Mouse (Mus musculus) limb, embryonic 14.5 days (tissue): ENCODE results near the gene Wars2. TPM values are rescaled to one million over a fixed set of nuclear protein-coding genes. Genes with fewer than 3 reads are reported as not detected.

ENCODE experiments used
- ATAC-seq: fragments of 200-750 bp; cut with Nextera tagmentation; 2 replicates; pipeline ENCODE4 v1.8.0; 2017; ENCODE audit warnings: low read depth, moderate number of reproducible peaks, moderate TSS enrichment; ENCODE audit not compliant: low FRiP score
- DNase-seq: peaks from one replicate; pipeline ENCODE4 v3.0.0-alpha.2; 2015; ENCODE audit warnings: low spot score
- H3K27ac ChIP-seq: fragments of 300-500 bp; sonication (generic); replicated peaks from 2 replicates; pipeline ENCODE4 v1.5.1; 2014; ENCODE audit warnings: low read depth, mild to moderate bottlenecking, low read length, moderate library complexity, mixed read lengths
- H3K27me3 ChIP-seq: fragments of 300-500 bp; sonication (generic); 2 replicates; pipeline ENCODE4 v1.6.1; 2014; ENCODE audit warnings: low read length, mixed read lengths; ENCODE audit not compliant: control insufficient read depth, insufficient read depth
- H3K36me3 ChIP-seq: fragments of 300-500 bp; sonication (generic); 2 replicates; pipeline ENCODE4 v1.6.1; 2014; ENCODE audit warnings: mild to moderate bottlenecking, low read length, moderate library complexity, mixed read lengths; ENCODE audit not compliant: control insufficient read depth, insufficient read depth
- H3K4me1 ChIP-seq: fragments of 300-500 bp; sonication (generic); 2 replicates; pipeline ENCODE4 v1.6.1; 2014; ENCODE audit warnings: antibody characterized with exemption, low read length, mixed read lengths; ENCODE audit not compliant: control insufficient read depth, insufficient read depth
- H3K4me2 ChIP-seq: fragments of 300-500 bp; sonication (generic); replicated peaks from 2 replicates; pipeline ENCODE4 v1.6.1; 2014; ENCODE audit warnings: low read depth, mild to moderate bottlenecking, low read length, moderate library complexity; ENCODE audit not compliant: severe bottlenecking
- H3K4me3 ChIP-seq: fragments of 300-500 bp; sonication (generic); replicated peaks from 2 replicates; pipeline ENCODE4 v1.5.1; 2014; ENCODE audit warnings: low read length
- H3K9ac ChIP-seq: fragments of 300-500 bp; sonication (generic); 2 replicates; pipeline ENCODE4 v1.6.1; 2014; ENCODE audit warnings: mild to moderate bottlenecking, low read depth, low read length, moderate library complexity; ENCODE audit not compliant: severe bottlenecking
- H3K9me3 ChIP-seq: fragments of 300-500 bp; sonication (generic); 2 replicates; pipeline ENCODE4 v1.6.1; 2016; ENCODE audit warnings: low read length; ENCODE audit not compliant: control insufficient read depth
- POLR2A ChIP-seq: fragments of 200-500 bp; IDR thresholded peaks from 2 replicates; pipeline ENCODE4 v1.8.0; 2012; ENCODE audit warnings: inconsistent platforms, mild to moderate bottlenecking, moderate library complexity, borderline replicate concordance; ENCODE audit not compliant: insufficient read depth, insufficient read length; ENCODE audit errors: extremely low read depth
- WGBS: fragments of 180-500 bp; shearing (Covaris S2); extraction: QIAGEN DNeasy Blood & Tissue Kit; methylation state at CpG from one replicate; pipeline ENCODE4 v1.1.7; 2014; 5-methylcytosine and 5-hydroxymethylcytosine counted together
- polyA plus RNA-seq, 2 experiments: library from polyadenylated mRNA; depleted of rRNA in 1 of 2; stranded (reverse) in 1 of 2; unstranded in 1 of 2; fragments of >200 nt; fragmentation: Nextera tagmentation in 1 of 2; extraction: Ambion mirVana in 1 of 2; gene quantifications; 2 replicates each; pipeline versions ENCODE4 v1.2.1 to v1.2.3; 2012 to 2014

The Wars2 gene
- polyA plus RNA-seq, 2 experiments: 8.7 to 10.9 TPM

GRCm38 (mm10) chr3:99233393-99234318 is 92.8 kb downstream of the Wars2 start:
- DNase-seq: peak; percentile 87
- peaks cover 31% of the 10 kb centered on the region for H3K27me3 ChIP-seq
- 0 out of 2 replicates have a peak overlapping the region, but pooled peaks have one; percentile 16 for H3K9ac ChIP-seq
- peak; percentile 73; the same call in 1 of the 2 replicates for ATAC-seq
- H3K9me3 ChIP-seq: no peaks in the 10 kb centered on the region
- 4% methylated on average over 20 of the region's 20 CpGs for WGBS
- TF ChIP-seq POLR2A: no peak
- H3K4me1 ChIP-seq: peaks cover 31% of the 10 kb centered on the region
- H3K27ac ChIP-seq: no peak overlapping the region
- H3K36me3 ChIP-seq: no peaks in the 10 kb centered on the region
- peak overlapping the region; percentile 24 for H3K4me3 ChIP-seq
- peak overlapping the region; percentile 47 for H3K4me2 ChIP-seq

DNA sequence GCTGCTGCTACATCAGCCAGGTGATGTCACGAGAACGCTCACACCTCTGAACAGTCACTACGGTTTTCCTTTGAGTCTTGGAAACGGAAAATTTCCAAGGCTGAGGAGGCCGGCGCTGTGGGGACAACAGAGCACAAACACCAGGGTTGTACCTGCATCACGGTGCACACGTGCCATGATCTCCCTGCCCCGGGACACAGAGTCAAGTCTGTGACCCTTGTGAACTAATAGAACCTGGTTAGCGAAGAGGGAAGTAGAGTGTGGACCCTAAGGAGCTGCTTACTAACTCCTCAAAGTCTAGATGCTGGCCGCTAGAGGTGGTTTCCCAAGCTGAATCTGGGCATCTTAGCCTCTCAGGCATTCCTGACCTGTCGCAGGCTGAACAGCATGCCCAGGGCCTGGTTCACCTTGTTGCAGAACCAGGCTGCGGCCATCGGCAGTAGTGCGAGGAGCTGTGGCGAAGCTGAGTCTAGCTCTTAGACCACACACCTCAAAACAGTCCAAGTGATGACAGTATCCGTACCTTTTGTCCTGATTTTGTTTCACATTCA is 93.5 kb downstream of the Wars2 start:
- Histone ChIP-seq H3K4me2 (peak overlapping the region; percentile 47), H3K4me3 (peak overlapping the region; percentile 24), H3K27me3 (peaks cover 34% of the 10 kb centered on the region), H3K9me3 (no peaks in the 10 kb centered on the region), H3K36me3 (no peaks in the 10 kb centered on the region), H3K27ac (0 out of 2 replicates have a peak overlapping the region, but pooled peaks have one; percentile 10), H3K9ac (peak overlapping the region; percentile 16; the same call in 1 of the 2 replicates), H3K4me1 (peaks cover 31% of the 10 kb centered on the region)
- TF ChIP-seq POLR2A: no peak
- DNase-seq (peak; percentile 1), ATAC-seq (no peak)
- WGBS: 12% methylated on average over 17 of the region's 17 CpGs

DNA sequence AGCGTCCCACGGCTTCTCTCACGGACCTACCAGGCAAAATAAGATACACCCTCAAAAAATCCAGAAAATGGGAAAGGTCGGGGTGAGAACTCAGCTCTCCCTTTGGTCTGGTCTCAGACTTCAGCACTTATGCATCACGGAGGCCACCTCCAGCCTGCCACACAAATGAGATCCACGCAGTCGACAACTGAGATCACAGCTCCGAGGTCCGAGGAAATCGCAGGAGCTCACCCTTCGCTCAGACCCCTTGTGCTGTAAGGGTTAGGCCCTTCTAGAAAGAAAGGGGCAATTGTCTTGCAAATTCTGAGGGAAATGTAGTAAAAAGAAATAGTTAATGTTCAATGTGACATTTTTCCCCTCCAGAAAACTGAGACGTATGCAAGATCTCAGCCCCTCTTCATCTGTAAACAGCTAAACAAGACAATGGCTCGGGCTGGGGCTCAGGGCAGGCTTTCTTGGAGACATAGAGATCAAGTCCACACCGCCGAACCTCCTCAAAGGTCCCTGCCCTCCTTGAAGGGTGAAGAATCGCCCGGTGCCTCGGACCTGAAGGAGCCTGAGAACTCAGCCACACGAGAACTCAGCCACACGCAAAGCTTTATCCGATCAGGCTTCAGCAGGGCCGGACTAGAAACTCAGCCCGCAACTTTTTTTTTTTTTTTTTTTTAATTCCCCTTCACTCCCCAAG is 94.4 kb downstream of the Wars2 start:
- WGBS: 24% methylated on average over 23 of the region's 23 CpGs
- Histone ChIP-seq H3K4me1 (peaks cover 37% of the 10 kb centered on the region), H3K36me3 (no peaks in the 10 kb centered on the region), H3K9ac (peak overlapping the region; percentile 40; the same call in 1 of the 2 replicates), H3K4me2 (peak overlapping the region; percentile 24), H3K4me3 (no peak overlapping the region; the same call in 1 of the 2 replicates), H3K9me3 (no peaks in the 10 kb centered on the region), H3K27ac (no peak overlapping the region), H3K27me3 (peaks cover 36% of the 10 kb centered on the region)
- DNase-seq: peak; percentile 2
- no peak for ATAC-seq
- TF ChIP-seq POLR2A: no peak

DNA sequence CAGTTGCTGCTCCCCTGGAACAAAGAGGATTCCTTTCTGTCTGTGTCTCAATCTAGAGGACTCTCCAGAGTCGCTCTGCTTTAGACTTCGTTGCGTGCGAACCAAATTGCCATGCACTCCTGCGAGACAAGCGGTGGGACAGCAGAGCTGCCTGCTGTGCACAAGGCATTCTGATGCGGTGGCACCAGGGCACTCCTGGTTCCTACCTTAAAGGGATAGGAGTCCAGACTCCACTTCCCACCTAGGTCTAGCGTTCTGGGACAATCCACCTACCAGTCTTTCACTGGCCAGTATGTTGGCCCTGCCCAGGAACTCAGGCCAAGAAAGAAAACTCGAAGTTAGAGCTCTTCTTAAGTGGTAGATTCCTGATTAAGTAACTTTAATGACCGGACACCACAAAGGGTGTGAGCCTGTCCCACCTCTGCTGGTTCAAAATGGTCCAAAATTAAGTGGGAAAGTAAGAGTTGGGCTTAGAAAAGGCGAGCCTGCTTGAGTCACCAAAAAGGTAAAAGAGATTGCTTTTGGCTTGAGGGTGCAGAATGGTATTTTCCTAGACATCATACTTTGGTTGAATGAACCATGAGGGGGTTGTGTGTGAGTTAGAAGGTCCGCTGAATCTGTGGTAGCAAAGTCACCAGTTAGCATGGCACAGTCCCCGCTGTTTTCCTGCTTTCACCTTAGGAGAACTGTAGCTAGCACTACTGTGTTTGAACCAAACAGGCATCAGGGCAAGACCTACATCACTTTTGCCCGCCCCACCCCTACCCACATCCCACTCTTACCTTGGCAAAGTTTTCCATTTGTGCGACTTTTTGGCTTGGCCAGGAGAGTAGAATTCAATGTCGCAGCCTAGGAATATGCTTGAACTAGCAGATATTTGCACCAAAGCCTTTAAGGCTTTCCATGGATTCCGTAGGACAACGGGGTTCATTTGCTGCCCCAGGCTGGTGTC is 95.2 kb downstream of the Wars2 start:
- no peak overlapping the region; the same call in 1 of the 2 replicates for H3K4me3 ChIP-seq
- H3K27ac ChIP-seq: no peak overlapping the region
- peak overlapping the region; percentile 24; the same call in 1 of the 2 replicates for H3K4me2 ChIP-seq
- H3K9ac ChIP-seq: 0 out of 2 replicates have a peak overlapping the region, but pooled peaks have one; percentile 40
- H3K36me3 ChIP-seq: no peaks in the 10 kb centered on the region
- no peaks in the 10 kb centered on the region for H3K9me3 ChIP-seq
- H3K4me1 ChIP-seq: peaks cover 39% of the 10 kb centered on the region
- no peak for TF ChIP-seq POLR2A
- ATAC-seq: no peak
- peaks cover 41% of the 10 kb centered on the region for H3K27me3 ChIP-seq
- peak; percentile 13 for DNase-seq
- 24% methylated on average over 18 of the region's 18 CpGs for WGBS
